Mouse (Mus musculus) brain, embryonic 18.5 days (tissue): ENCODE data around the gene Ddi2.

Source experiments
- DNase-seq: peaks from one replicate; pipeline ENCODE4 v3.0.0-alpha.2; 2012; ENCODE audit warnings: low read depth, low spot score

The Ddi2 gene

GRCm38 (mm10) chr4:141741856-141742255 is 18.6 kb upstream of the Ddi2 start:
- no peak for DNase-seq

- no peak for DNase-seq
These were observed 14.8 kb upstream of the Ddi2 start for GRCm38 (mm10) chr4:141738015-141738414.

- no peak for DNase-seq
These were observed 13.6 kb upstream of the Ddi2 start for GRCm38 (mm10) chr4:141736856-141737255.

GRCm38 (mm10) chr4:141735206-141735560 is 12.0 kb upstream of the Ddi2 start:
- DNase-seq = no peak

GRCm38 (mm10) chr4:141734446-141735205 is 11.4 kb upstream of the Ddi2 start:
- peak; percentile 86 for DNase-seq

GRCm38 (mm10) chr4:141731766-141732165 is 8.5 kb upstream of the Ddi2 start:
- DNase-seq = no peak

GRCm38 (mm10) chr4:141730401-141730800 is 7.2 kb upstream of the Ddi2 start:
- DNase-seq = no peak

GRCm38 (mm10) chr4:141729266-141729665 is 6.0 kb upstream of the Ddi2 start:
- DNase-seq = no peak

GRCm38 (mm10) chr4:141725738-141726137 is 2.5 kb upstream of the Ddi2 start:
- DNase-seq = no peak

GRCm38 (mm10) chr4:141725277-141725676 is 2.1 kb upstream of the Ddi2 start:
- no peak for DNase-seq

- DNase-seq = no peak
These were observed 1.4 kb upstream of the Ddi2 start for GRCm38 (mm10) chr4:141724594-141724993.

GRCm38 (mm10) chr4:141723673-141724068 is 452 bp upstream of the Ddi2 start:
- no peak for DNase-seq

GRCm38 (mm10) chr4:141721961-141722360 is 1.3 kb downstream of the Ddi2 start:
- no peak for DNase-seq

GRCm38 (mm10) chr4:141720761-141721523 is 2.3 kb downstream of the Ddi2 start:
- DNase-seq = no peak

- DNase-seq = no peak
These were observed 3.9 kb downstream of the Ddi2 start for GRCm38 (mm10) chr4:141719304-141719703.

- no peak for DNase-seq
These were observed 5.6 kb downstream of the Ddi2 start for GRCm38 (mm10) chr4:141717633-141718032.

- DNase-seq = no peak
These were observed 8.2 kb downstream of the Ddi2 start for GRCm38 (mm10) chr4:141715027-141715426.

GRCm38 (mm10) chr4:141713598-141714142 is 9.5 kb downstream of the Ddi2 start:
- no peak for DNase-seq

- no peak for DNase-seq
These were observed 12.0 kb downstream of the Ddi2 start for GRCm38 (mm10) chr4:141711250-141711649.

- DNase-seq = no peak
These were observed 14.2 kb downstream of the Ddi2 start for GRCm38 (mm10) chr4:141708971-141709370.

- DNase-seq = no peak
These were observed 15.2 kb downstream of the Ddi2 start for GRCm38 (mm10) chr4:141708005-141708404.

GRCm38 (mm10) chr4:141705331-141705730 is 17.9 kb downstream of the Ddi2 start:
- DNase-seq = peak; percentile 36

- DNase-seq = no peak
These were observed 18.6 kb downstream of the Ddi2 start for GRCm38 (mm10) chr4:141704625-141705024.
